Mouse (Mus musculus): ENCODE data around the gene Zhx3. TPM values are rescaled to one million over a fixed set of nuclear protein-coding genes. Genes with fewer than 3 reads are reported as not detected.

Zhx3 gene
- polyA plus RNA-seq (2012; rRNA removed) (0.49 and 0.73 TPM in 2 replicates), polyA plus RNA-seq (2014; fragmentation: Nextera tagmentation; extraction: Ambion mirVana) (1.4 and 1.6 TPM in 2 replicates)

GRCm38 (mm10) chr2:160872890-160873382, at the start of gene Zhx3:
Gene Zhx3 (minus strand): TSS chr2:160872998.
- Histone ChIP-seq H3K4me3 (ENCODE audit: insufficient read depth in 1 of 2, low read depth in 2 of 2, low read length in 2 of 2) (peak within 1 kb of the TSS; percentile 59 to 63), H3K27me3 (ENCODE audit: control insufficient read depth, insufficient read depth, low read length) (no peaks in the 10 kb centered on the region), H3K27ac (no peak within 1 kb of the TSS; the same call in 1 of the 2 replicates), H3K36me3 (replicated peaks; ENCODE audit: control insufficient read depth, insufficient read depth, low read depth) (no peaks in the 10 kb centered on the region), H3K9ac (replicated peaks) (peak within 1 kb of the TSS; percentile 62), H3K9me3 (ENCODE audit: control insufficient read depth, low read length) (peaks cover 3% of the 10 kb centered on the region), H3K4me1 (replicated peaks; ENCODE audit: control insufficient read depth in 2 of 2, insufficient read depth in 2 of 2, low read length in 1 of 2) (peaks cover 0 to 10% of the 10 kb centered on the region in 2 experiments; a peak in 2 of 4 replicates), H3K4me2 (ENCODE audit: low read depth) (peak within 1 kb of the TSS; percentile 64)
- TF ChIP-seq CTCF (IDR thresholded peaks at IDR 0.05; ENCODE audit: low read depth) (no peak), EP300 (IDR thresholded peaks at IDR 0.05; ENCODE audit: low read depth) (no peak)
- ATAC-seq (ENCODE audit: insufficient read depth), result peak; percentile 94
- peak; percentile 66 to 69 (median 69) for DNase-seq (ENCODE audit: low read depth in 3 of 3, low spot score in 3 of 3)
- 1% methylated on average over 42 of the region's 48 CpGs for WGBS (ENCODE audit: insufficient replicate concordance)

GRCm38 (mm10) chr2:160921285-160921684, 48.5 kb upstream of the Zhx3 start:
- Histone ChIP-seq H3K36me3 (replicated peaks; ENCODE audit: control insufficient read depth, insufficient read depth, low read depth) (no peaks in the 10 kb centered on the region), H3K27me3 (ENCODE audit: control insufficient read depth, insufficient read depth, low read length) (no peaks in the 10 kb centered on the region), H3K4me3 (ENCODE audit: insufficient read depth in 1 of 2, low read depth in 2 of 2, low read length in 2 of 2) (no peak overlapping the region), H3K9ac (replicated peaks) (no peak overlapping the region), H3K4me1 (replicated peaks; ENCODE audit: control insufficient read depth in 2 of 2, insufficient read depth in 2 of 2, low read length in 1 of 2) (no peaks in the 10 kb centered on the region), H3K4me2 (ENCODE audit: low read depth) (no peak overlapping the region), H3K9me3 (ENCODE audit: control insufficient read depth, low read length) (no peaks in the 10 kb centered on the region), H3K27ac (no peak overlapping the region)
- WGBS (ENCODE audit: insufficient replicate concordance), result 62% methylated on average over 7 of the region's 7 CpGs
- DNase-seq (ENCODE audit: low read depth in 3 of 3, low spot score in 3 of 3), result no peak
- no peak for ATAC-seq (ENCODE audit: insufficient read depth)
- TF ChIP-seq EP300 (IDR thresholded peaks at IDR 0.05; ENCODE audit: low read depth), result no peak
- no peak for TF ChIP-seq CTCF (IDR thresholded peaks at IDR 0.05; ENCODE audit: low read depth)

- H3K4me3 ChIP-seq (ENCODE audit: insufficient read depth in 1 of 2, low read depth in 2 of 2, low read length in 2 of 2), result no peak overlapping the region
- no peaks in the 10 kb centered on the region; the same call in 1 of the 2 replicates for H3K27me3 ChIP-seq (ENCODE audit: control insufficient read depth, insufficient read depth, low read length)
- no peaks in the 10 kb centered on the region for H3K36me3 ChIP-seq (replicated peaks; ENCODE audit: control insufficient read depth, insufficient read depth, low read depth)
- H3K4me1 ChIP-seq (replicated peaks; ENCODE audit: control insufficient read depth in 2 of 2, insufficient read depth in 2 of 2, low read length in 1 of 2), result no peaks in the 10 kb centered on the region
- TF ChIP-seq CTCF (IDR thresholded peaks at IDR 0.05; ENCODE audit: low read depth) (no peak), EP300 (IDR thresholded peaks at IDR 0.05; ENCODE audit: low read depth) (no peak)
- no peak overlapping the region for H3K27ac ChIP-seq
- DNase-seq (ENCODE audit: low read depth in 3 of 3, low spot score in 3 of 3), result no peak
- H3K4me2 ChIP-seq (ENCODE audit: low read depth), result no peak overlapping the region
- ATAC-seq (ENCODE audit: insufficient read depth), result no peak
- H3K9me3 ChIP-seq (ENCODE audit: control insufficient read depth, low read length), result no peaks in the 10 kb centered on the region
- H3K9ac ChIP-seq (replicated peaks), result no peak overlapping the region
- WGBS (ENCODE audit: insufficient replicate concordance), result 61% methylated on average over 2 of the region's 2 CpGs
Measured at GRCm38 (mm10) chr2:160918930-160919215, 46.1 kb upstream of the Zhx3 start.

GRCm38 (mm10) chr2:160918154-160918929, 45.5 kb upstream of the Zhx3 start:
- Histone ChIP-seq H3K4me3 (ENCODE audit: insufficient read depth in 1 of 2, low read depth in 2 of 2, low read length in 2 of 2) (no peak overlapping the region), H3K9ac (replicated peaks) (no peak overlapping the region), H3K27me3 (ENCODE audit: control insufficient read depth, insufficient read depth, low read length) (no peaks in the 10 kb centered on the region; the same call in 1 of the 2 replicates), H3K27ac (no peak overlapping the region), H3K36me3 (replicated peaks; ENCODE audit: control insufficient read depth, insufficient read depth, low read depth) (no peaks in the 10 kb centered on the region), H3K4me1 (replicated peaks; ENCODE audit: control insufficient read depth in 2 of 2, insufficient read depth in 2 of 2, low read length in 1 of 2) (no peaks in the 10 kb centered on the region), H3K4me2 (ENCODE audit: low read depth) (no peak overlapping the region), H3K9me3 (ENCODE audit: control insufficient read depth, low read length) (no peaks in the 10 kb centered on the region)
- no peak for DNase-seq (ENCODE audit: low read depth in 3 of 3, low spot score in 3 of 3)
- WGBS (ENCODE audit: insufficient replicate concordance), result 57% methylated on average over 8 of the region's 8 CpGs
- ATAC-seq (ENCODE audit: insufficient read depth), result no peak
- TF ChIP-seq CTCF (IDR thresholded peaks at IDR 0.05; ENCODE audit: low read depth) (no peak), EP300 (IDR thresholded peaks at IDR 0.05; ENCODE audit: low read depth) (no peak)

GRCm38 (mm10) chr2:160917313-160917712, 44.5 kb upstream of the Zhx3 start:
- DNase-seq (ENCODE audit: low read depth in 3 of 3, low spot score in 3 of 3) (no peak), ATAC-seq (ENCODE audit: insufficient read depth) (no peak)
- H3K27ac ChIP-seq, result no peak overlapping the region
- no peak overlapping the region for H3K4me3 ChIP-seq (ENCODE audit: insufficient read depth in 1 of 2, low read depth in 2 of 2, low read length in 2 of 2)
- no peaks in the 10 kb centered on the region for H3K36me3 ChIP-seq (replicated peaks; ENCODE audit: control insufficient read depth, insufficient read depth, low read depth)
- H3K4me1 ChIP-seq (replicated peaks; ENCODE audit: control insufficient read depth in 2 of 2, insufficient read depth in 2 of 2, low read length in 1 of 2), result no peaks in the 10 kb centered on the region
- WGBS (ENCODE audit: insufficient replicate concordance), result 77% methylated on average over 3 of the region's 3 CpGs
- H3K9ac ChIP-seq (replicated peaks), result no peak overlapping the region
- H3K27me3 ChIP-seq (ENCODE audit: control insufficient read depth, insufficient read depth, low read length), result peaks cover 10% of the 10 kb centered on the region
- TF ChIP-seq EP300 (IDR thresholded peaks at IDR 0.05; ENCODE audit: low read depth) (no peak), CTCF (IDR thresholded peaks at IDR 0.05; ENCODE audit: low read depth) (no peak)
- no peaks in the 10 kb centered on the region for H3K9me3 ChIP-seq (ENCODE audit: control insufficient read depth, low read length)
- no peak overlapping the region for H3K4me2 ChIP-seq (ENCODE audit: low read depth)
